Mouse (Mus musculus): ENCODE data around the gene Gm7942. TPM values are rescaled to one million over a fixed set of nuclear protein-coding genes. Genes with fewer than 3 reads are reported as not detected.

The Gm7942 gene
- not detected in 4 replicates for total RNA-seq (2023; ENCODE audit: inconsistent age)

GRCm38 (mm10) chr5:95106638-95107037, at the start of gene Gm7942:
TSS of gene Gm7942 (plus strand) at chr5:95106938.

Other genes starting within 250 kb of the Gm7942 start
- gene Gm3183, start 241.5 kb upstream of the Gm7942 start, total RNA-seq (2023; ENCODE audit: inconsistent age), result not detected in 4 replicates
- not detected in 4 replicates for gene Gm6367, start 118.3 kb upstream of the Gm7942 start, total RNA-seq (2023; ENCODE audit: inconsistent age)
- not detected in 4 replicates for gene Gm16513, start 75.7 kb downstream of the Gm7942 start, total RNA-seq (2023; ENCODE audit: inconsistent age)
- gene Gm10424, start 165.8 kb downstream of the Gm7942 start, total RNA-seq (2023; ENCODE audit: inconsistent age), result not detected in 4 replicates
- gene Gm3259, start 199.0 kb downstream of the Gm7942 start, total RNA-seq (2023; ENCODE audit: inconsistent age), result not detected in 4 replicates

Data from B cell, adult (primary cell).